Mouse (Mus musculus) stomach, embryonic 14.5 days (tissue): ENCODE results near the gene L1td1. TPM values are rescaled to one million over a fixed set of nuclear protein-coding genes. Genes with fewer than 3 reads are reported as not detected.
A peak's percentile ranks its signal among the peaks of the same experiment; 100 is the strongest.

ENCODE experiments used
- ATAC-seq: fragments of 200-750 bp; cut with Nextera tagmentation; 2 replicates; pipeline ENCODE4 v1.8.0; 2017; ENCODE audit warnings: low read depth, moderate TSS enrichment; ENCODE audit not compliant: insufficient number of reproducible peaks, insufficient read depth, low FRiP score
- H3K27ac ChIP-seq: fragments of 300-500 bp; sonication (generic); 2 replicates; pipeline ENCODE4 v1.5.1; 2014; ENCODE audit warnings: mild to moderate bottlenecking, low read length, moderate library complexity, mixed read lengths
- H3K27me3 ChIP-seq: fragments of 300-500 bp; sonication (generic); 2 replicates; pipeline ENCODE4 v1.6.1; 2014; ENCODE audit warnings: low read length, control low read depth, mixed read lengths; ENCODE audit not compliant: control insufficient read depth, insufficient read depth
- H3K36me3 ChIP-seq: fragments of 300-500 bp; sonication (generic); 2 replicates; pipeline ENCODE4 v1.6.1; 2014; ENCODE audit warnings: mild to moderate bottlenecking, control low read depth, low read length, moderate library complexity, mixed read lengths; ENCODE audit not compliant: control insufficient read depth, insufficient read depth
- H3K4me1 ChIP-seq: fragments of 300-500 bp; sonication (generic); 2 replicates; pipeline ENCODE4 v1.6.1; 2014; ENCODE audit warnings: low read length, control low read depth, mixed read lengths; ENCODE audit not compliant: control insufficient read depth, insufficient read depth
- H3K4me2 ChIP-seq: fragments of 300-500 bp; sonication (generic); replicated peaks from 2 replicates; pipeline ENCODE4 v1.6.1; 2014; ENCODE audit warnings: low read depth, low read length, control low read depth
- H3K4me3 ChIP-seq: fragments of 300-500 bp; sonication (generic); 2 replicates; pipeline ENCODE4 v1.5.1; 2014; ENCODE audit warnings: low read depth, low read length, control low read depth
- H3K9ac ChIP-seq: fragments of 300-500 bp; sonication (generic); replicated peaks from 2 replicates; pipeline ENCODE4 v1.6.1; 2014; ENCODE audit warnings: low read depth, mild to moderate bottlenecking, control low read depth, low read length, moderate library complexity, mixed read lengths
- H3K9me3 ChIP-seq: fragments of 300-500 bp; sonication (generic); 2 replicates; pipeline ENCODE4 v1.6.1; 2016; ENCODE audit warnings: low read depth, low read length, control low read depth; ENCODE audit not compliant: control insufficient read depth
- WGBS: fragments of 180-500 bp; shearing (Covaris S2); extraction: QIAGEN DNeasy Blood & Tissue Kit; methylation state at CpG from one replicate; pipeline ENCODE4 v1.1.7; 2014; 5-methylcytosine and 5-hydroxymethylcytosine counted together
- polyA plus RNA-seq: library from polyadenylated mRNA; unstranded; fragments of >200 nt; fragmentation: Nextera tagmentation; extraction: Ambion mirVana; gene quantifications from 2 replicates; pipeline ENCODE4 v1.2.1, GENCODE M21; 2014

Gene L1td1
- polyA plus RNA-seq, 1 experiment from 2014 or later, result 0.41 TPM

DNA sequence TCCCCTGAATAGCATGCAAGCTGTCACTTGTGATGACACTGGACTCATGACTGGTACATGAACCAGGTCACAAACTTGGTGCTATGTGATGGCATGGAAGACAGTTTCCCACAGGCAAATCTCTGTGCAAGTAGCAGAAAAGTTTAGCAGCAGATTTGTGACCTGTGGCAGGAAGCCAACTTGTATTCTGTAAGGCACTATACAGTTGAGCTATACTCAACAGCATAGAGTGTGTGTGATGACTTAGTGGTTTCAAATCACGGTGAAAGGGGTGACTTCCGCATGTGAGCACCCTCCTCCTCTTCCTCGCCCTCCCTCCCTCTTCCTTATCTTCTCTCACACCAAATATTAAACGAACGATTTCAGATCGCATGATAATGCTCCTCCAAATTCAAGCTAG is 50.9 kb downstream of the L1td1 start:
- Histone ChIP-seq H3K9me3 (no peaks in the 10 kb centered on the region), H3K27ac (no peak overlapping the region), H3K36me3 (no peaks in the 10 kb centered on the region), H3K4me1 (no peaks in the 10 kb centered on the region), H3K27me3 (no peaks in the 10 kb centered on the region), H3K9ac (no peak overlapping the region), H3K4me2 (no peak overlapping the region), H3K4me3 (no peak overlapping the region)
- 73% methylated on average over 6 of the region's 6 CpGs for WGBS
- no peak for ATAC-seq

DNA sequence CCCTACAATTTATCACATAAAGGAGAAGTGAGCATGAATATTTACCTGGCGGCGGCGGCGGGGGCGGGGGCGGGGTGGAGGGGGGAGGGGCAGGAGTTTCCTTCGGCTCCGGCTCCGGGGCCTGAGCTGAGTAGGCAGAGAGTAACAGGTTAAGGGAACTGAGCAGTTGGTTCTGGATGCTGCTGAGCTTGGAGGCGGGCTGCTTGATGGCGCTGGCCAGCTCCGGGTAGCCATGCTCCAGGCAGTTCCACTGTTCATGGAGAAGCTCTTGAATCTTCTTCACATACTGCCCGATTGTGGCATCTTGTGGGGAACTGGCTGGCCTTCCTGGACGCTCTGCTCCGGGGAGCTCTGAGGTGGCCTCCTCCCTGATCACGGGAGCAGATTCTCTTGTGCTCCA is 51.7 kb downstream of the L1td1 start:
- H3K4me1 ChIP-seq, result no peaks in the 10 kb centered on the region
- 12% methylated on average over 16 of the region's 16 CpGs for WGBS
- no peak overlapping the region for H3K4me3 ChIP-seq
- no peaks in the 10 kb centered on the region for H3K27me3 ChIP-seq
- no peaks in the 10 kb centered on the region for H3K36me3 ChIP-seq
- H3K4me2 ChIP-seq, result peak overlapping the region; percentile 13; the same call in 1 of the 2 replicates
- no peak overlapping the region for H3K27ac ChIP-seq
- H3K9me3 ChIP-seq, result no peaks in the 10 kb centered on the region
- ATAC-seq, result peak; percentile 44; the same call in 1 of the 2 replicates
- H3K9ac ChIP-seq, result no peak overlapping the region

DNA sequence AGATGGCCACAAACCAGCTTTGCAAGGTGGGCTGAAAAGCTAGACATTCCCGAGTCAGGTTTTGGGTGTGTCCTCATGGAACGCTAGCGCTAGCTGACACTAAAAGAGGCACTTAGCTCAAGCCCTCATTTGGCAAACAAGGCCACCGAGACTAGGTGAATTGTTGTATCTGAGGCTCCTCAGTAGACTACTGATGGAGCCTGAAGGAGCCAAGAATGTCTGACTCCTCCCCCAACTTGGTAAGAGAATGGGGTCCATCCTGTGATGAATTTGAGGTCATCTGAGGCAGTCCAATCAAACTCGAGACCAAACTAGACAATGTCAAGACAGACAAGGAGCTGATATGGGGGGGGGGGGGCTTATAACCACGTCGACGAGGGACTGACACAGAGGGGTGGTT is 59.3 kb downstream of the L1td1 start:
- no peak for ATAC-seq
- Histone ChIP-seq H3K27me3 (no peaks in the 10 kb centered on the region), H3K4me3 (no peak overlapping the region), H3K36me3 (no peaks in the 10 kb centered on the region), H3K4me1 (peaks cover 9% of the 10 kb centered on the region; the same call in 1 of the 2 replicates), H3K9ac (no peak overlapping the region), H3K27ac (no peak overlapping the region), H3K4me2 (no peak overlapping the region), H3K9me3 (no peaks in the 10 kb centered on the region)
- 37% methylated on average over 8 of the region's 8 CpGs for WGBS

DNA sequence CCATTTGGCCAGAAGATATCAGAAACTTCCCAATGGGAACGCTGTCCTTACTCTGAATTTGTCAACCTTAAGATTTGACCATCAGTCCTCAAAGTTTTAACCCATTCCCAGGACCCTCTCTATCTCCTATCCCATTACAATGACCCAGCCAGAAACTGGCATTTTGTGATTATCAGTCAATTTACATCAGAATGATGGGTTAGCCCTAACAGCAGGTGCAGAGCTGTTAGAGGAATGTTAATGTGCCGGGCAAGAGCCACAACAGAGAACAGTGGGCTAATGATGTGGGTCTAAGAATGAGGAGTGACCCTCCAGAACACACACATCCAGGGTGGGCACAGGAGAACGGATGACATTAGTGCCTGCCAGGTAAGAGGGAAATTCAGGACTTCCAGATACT is 59.7 kb downstream of the L1td1 start:
- WGBS, result 48% methylated on average over 3 of the region's 3 CpGs

More for the DNA sequence above, 59.7 kb downstream of the L1td1 start:
- Histone ChIP-seq H3K4me1 (peaks cover 9% of the 10 kb centered on the region; the same call in 1 of the 2 replicates), H3K9me3 (no peaks in the 10 kb centered on the region), H3K27ac (no peak overlapping the region), H3K4me2 (no peak overlapping the region), H3K36me3 (no peaks in the 10 kb centered on the region), H3K4me3 (no peak overlapping the region), H3K9ac (no peak overlapping the region), H3K27me3 (no peaks in the 10 kb centered on the region)
- ATAC-seq, result no peak

Other genes with a start within 250 kb of the L1td1 start
- 4.1 and 4.4 TPM in 2 replicates for gene Kank4, start 90.8 kb downstream of the L1td1 start, polyA plus RNA-seq
- gene I0C0044D17Rik, start 97.1 kb downstream of the L1td1 start, polyA plus RNA-seq, result not detected in 2 replicates
- 115 and 117 TPM in 2 replicates for gene Usp1, start 197.1 kb downstream of the L1td1 start, polyA plus RNA-seq